Mouse (Mus musculus) spleen, adult 2 months (tissue): Measurements from ENCODE around the gene Paxx.

ENCODE experiments used
- CTCF ChIP-seq: fragments of 200-500 bp; IDR thresholded peaks from 2 replicates; pipeline ENCODE4 v1.5.1; 2011; ENCODE audit warnings: mild to moderate bottlenecking, inconsistent platforms; ENCODE audit not compliant: insufficient read depth, insufficient read length, insufficient replicate concordance; ENCODE audit errors: extremely low read depth
- POLR2A ChIP-seq: fragments of 200-500 bp; IDR thresholded peaks from 2 replicates; pipeline ENCODE4 v1.6.1; 2011; ENCODE audit warnings: low read depth, low read length, inconsistent platforms

- peak; percentile 17; the same call in 1 of the 2 replicates for TF ChIP-seq CTCF
- no peak for TF ChIP-seq POLR2A
Measured at GRCm38 (mm10) chr2:25506964-25507363, 46.1 kb upstream of the Paxx start.
